Mouse (Mus musculus) forebrain, embryonic 11.5 days (tissue): ENCODE results near the gene Tex14. TPM values are rescaled to one million over a fixed set of nuclear protein-coding genes. Genes with fewer than 3 reads are reported as not detected.

Experiments used
- ATAC-seq: fragments of 200-750 bp; cut with Nextera tagmentation; replicated peaks from 2 replicates; pipeline ENCODE4 v1.8.0; 2017; ENCODE audit warnings: moderate TSS enrichment; ENCODE audit not compliant: low FRiP score
- DNase-seq: peaks from one replicate; pipeline ENCODE4 v3.0.0-alpha.2; 2017; ENCODE audit warnings: low spot score
- H3K27ac ChIP-seq: fragments of 300-500 bp; sonication (generic); 2 replicates; pipeline ENCODE4 v1.5.1; 2014; ENCODE audit warnings: low read depth, low read length
- H3K27me3 ChIP-seq: fragments of 300-500 bp; sonication (generic); 2 replicates; pipeline ENCODE4 v1.6.1; 2014; ENCODE audit warnings: mild to moderate bottlenecking, low read length, mixed read lengths; ENCODE audit not compliant: control insufficient read depth, insufficient read depth
- H3K36me3 ChIP-seq: fragments of 300-500 bp; sonication (generic); 2 replicates; pipeline ENCODE4 v1.6.1; 2014; ENCODE audit warnings: mild to moderate bottlenecking, low read length, moderate library complexity, mixed read lengths; ENCODE audit not compliant: control insufficient read depth, insufficient read depth
- H3K4me1 ChIP-seq: fragments of 300-500 bp; sonication (generic); replicated peaks from 2 replicates; pipeline ENCODE4 v1.6.1; 2014; ENCODE audit warnings: low read length, mixed read lengths; ENCODE audit not compliant: control insufficient read depth, insufficient read depth
- H3K4me2 ChIP-seq: fragments of 300-500 bp; sonication (generic); 2 replicates; pipeline ENCODE4 v1.6.1; 2014; ENCODE audit warnings: low read depth, mild to moderate bottlenecking, low read length, moderate library complexity, mixed read lengths; ENCODE audit not compliant: severe bottlenecking
- H3K4me3 ChIP-seq: fragments of 300-500 bp; sonication (generic); 2 replicates; pipeline ENCODE4 v1.5.1; 2014; ENCODE audit warnings: low read depth, low read length
- H3K9ac ChIP-seq: fragments of 300-500 bp; sonication (generic); 2 replicates; pipeline ENCODE4 v1.6.1; 2014; ENCODE audit warnings: low read length
- H3K9me3 ChIP-seq: fragments of 300-500 bp; sonication (generic); 2 replicates; pipeline ENCODE4 v1.6.1; 2016; ENCODE audit warnings: low read length, mixed read lengths; ENCODE audit not compliant: control insufficient read depth
- WGBS: fragments of 180-500 bp; shearing (Covaris S2); extraction: QIAGEN DNeasy Blood & Tissue Kit; methylation state at CpG from one replicate; pipeline ENCODE4 v1.1.7; 2014; 5-methylcytosine and 5-hydroxymethylcytosine counted together
- polyA plus RNA-seq: library from polyadenylated mRNA; unstranded; fragments of >200 nt; fragmentation: Nextera tagmentation; extraction: Ambion mirVana; gene quantifications from 2 replicates; pipeline ENCODE4 v1.2.1, GENCODE M21; 2014

The Tex14 gene
- polyA plus RNA-seq, 1 experiment from 2014 or later, result 0.33 TPM

DNA sequence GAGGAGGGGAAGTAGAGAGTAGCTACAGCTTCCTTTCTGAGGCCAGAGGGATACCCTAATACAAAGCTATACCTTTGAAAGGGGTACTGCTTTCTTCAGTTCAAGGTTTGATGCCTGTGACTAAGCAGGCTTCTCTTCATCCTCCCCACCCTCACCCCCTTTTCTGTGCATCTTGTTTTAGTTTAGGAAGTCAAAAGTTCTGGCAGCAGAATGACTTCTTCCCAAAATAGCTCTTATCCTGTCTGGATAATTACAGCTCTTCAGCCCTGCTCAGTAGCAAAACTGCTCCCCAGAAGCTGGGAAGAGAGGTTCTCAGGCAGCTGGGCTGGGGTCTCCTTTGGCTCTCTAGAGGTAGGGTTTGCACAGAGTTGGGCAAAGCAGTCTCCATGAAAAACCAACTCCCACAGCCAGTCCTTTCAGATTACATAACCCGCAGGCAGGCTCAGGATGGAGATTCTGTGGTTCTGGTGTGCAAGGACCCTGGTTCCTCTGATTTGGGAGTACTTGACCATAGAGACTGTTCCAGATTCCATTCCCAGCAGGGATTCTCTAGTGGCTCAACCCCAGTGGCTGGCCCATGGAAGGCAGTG lies 166.6 kb downstream of the Tex14 start:
- Histone ChIP-seq H3K36me3 (no peaks in the 10 kb centered on the region), H3K27ac (no peak overlapping the region), H3K4me3 (no peak overlapping the region), H3K4me2 (no peak overlapping the region), H3K9me3 (no peaks in the 10 kb centered on the region), H3K27me3 (no peaks in the 10 kb centered on the region), H3K9ac (no peak overlapping the region), H3K4me1 (no peaks in the 10 kb centered on the region)
- ATAC-seq, result no peak
- WGBS, result 96% methylated on average over 1 of the region's 1 CpGs
- DNase-seq, result no peak

DNA sequence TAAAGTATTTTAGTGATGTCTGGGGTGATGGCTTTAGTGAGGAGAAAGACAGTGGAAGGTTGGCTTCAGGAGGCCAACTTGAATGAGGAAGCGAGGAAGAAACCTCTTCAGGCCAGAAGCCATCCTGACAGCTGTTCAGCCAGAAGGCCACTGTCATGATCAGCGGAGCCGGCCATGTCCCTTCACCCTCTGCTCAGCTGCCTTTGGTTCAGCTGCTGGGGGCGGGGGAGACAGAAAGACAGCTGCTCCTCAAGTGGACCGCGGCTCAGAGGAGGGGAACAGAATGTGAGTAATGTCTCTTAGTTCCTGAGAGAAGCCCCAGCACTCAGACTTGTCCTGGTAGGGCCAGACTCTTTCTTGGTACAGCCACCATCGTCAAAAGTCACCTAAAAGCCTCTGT lies 168.9 kb downstream of the Tex14 start:
- no peaks in the 10 kb centered on the region for H3K9me3 ChIP-seq
- no peak overlapping the region for H3K4me2 ChIP-seq
- no peak overlapping the region for H3K4me3 ChIP-seq
- H3K36me3 ChIP-seq, result no peaks in the 10 kb centered on the region
- H3K9ac ChIP-seq, result no peak overlapping the region
- DNase-seq (no peak), ATAC-seq (no peak)
- H3K4me1 ChIP-seq, result peaks cover 7% of the 10 kb centered on the region
- no peak overlapping the region for H3K27ac ChIP-seq
- WGBS, result 85% methylated on average over 7 of the region's 7 CpGs
- no peaks in the 10 kb centered on the region for H3K27me3 ChIP-seq

DNA sequence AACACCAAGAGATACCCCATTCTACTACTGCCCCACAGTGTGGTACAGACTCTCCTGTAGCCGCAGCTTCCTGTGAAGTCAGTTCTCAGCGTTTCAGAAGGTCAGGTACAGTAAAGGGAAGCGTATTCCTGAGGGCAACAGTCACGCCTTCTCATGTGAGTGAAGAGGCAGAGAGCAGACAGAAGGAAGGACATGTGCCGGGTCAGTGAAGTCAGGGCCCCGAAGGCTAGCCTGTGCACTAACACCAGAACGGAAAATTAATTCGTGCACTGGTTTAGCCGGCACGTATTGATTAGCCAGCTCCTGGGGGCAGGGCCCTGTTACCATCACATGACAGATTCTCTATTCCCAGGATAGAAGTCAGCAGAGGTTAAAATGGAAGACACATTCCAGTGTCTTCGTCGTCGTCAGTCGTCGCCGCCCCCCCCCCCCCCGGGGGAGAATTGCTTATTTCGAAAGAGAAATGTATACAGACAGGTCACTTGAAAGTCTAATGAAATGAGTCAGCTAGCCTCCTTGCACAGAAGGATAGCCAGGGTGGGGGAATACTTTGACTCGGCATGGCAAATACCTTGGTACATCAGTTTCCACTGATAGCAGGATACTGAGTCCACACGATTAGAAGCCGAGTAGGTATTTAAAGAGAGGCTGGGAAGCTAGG lies 169.8 kb downstream of the Tex14 start:
- DNase-seq, result no peak
- Histone ChIP-seq H3K4me3 (no peak overlapping the region), H3K9ac (no peak overlapping the region), H3K27me3 (no peaks in the 10 kb centered on the region), H3K36me3 (no peaks in the 10 kb centered on the region), H3K27ac (no peak overlapping the region), H3K9me3 (no peaks in the 10 kb centered on the region), H3K4me1 (peaks cover 8% of the 10 kb centered on the region), H3K4me2 (no peak overlapping the region)
- WGBS, result 80% methylated on average over 21 of the region's 21 CpGs
- no peak for ATAC-seq

DNA sequence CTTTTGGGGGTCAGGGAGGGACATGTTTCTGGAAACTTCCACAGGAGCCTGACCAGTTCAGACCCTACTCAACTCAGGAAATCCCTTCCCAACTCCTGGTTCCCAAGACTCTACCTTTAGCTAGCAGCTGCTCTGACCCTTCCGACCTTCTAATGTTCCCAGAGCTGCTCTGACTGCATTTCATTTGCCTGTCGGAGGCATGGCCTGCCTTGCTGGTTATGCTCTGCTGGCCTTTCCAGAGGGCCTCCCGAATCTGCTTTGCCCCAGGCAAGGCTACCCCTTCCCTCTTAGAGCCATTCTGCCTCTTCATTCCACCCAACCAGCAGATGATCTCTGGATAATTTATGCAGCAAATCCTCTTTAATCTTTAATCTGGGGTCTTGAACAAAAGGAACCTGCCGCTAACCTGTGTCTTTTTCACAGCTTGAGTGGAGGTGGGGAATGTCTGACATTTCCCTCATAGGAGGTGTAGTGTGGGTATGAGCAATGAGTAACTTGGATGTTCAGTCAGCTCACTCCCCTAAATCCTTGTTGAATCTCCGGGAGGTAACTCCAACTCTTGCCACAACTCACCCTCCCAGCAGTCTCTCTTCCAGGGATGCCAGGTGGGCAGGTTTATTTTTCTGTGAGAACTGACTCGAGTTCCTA lies 172.9 kb downstream of the Tex14 start:
- whole genome bisulfite sequencing, result 10% methylated on average over 6 of the region's 6 CpGs
- DNase-seq, result no peak
- Histone ChIP-seq H3K4me1 (peaks cover 8% of the 10 kb centered on the region), H3K9ac (peak overlapping the region; percentile 72), H3K27me3 (no peaks in the 10 kb centered on the region), H3K36me3 (no peaks in the 10 kb centered on the region), H3K9me3 (no peaks in the 10 kb centered on the region), H3K4me3 (peak overlapping the region; percentile 54), H3K4me2 (peak overlapping the region; percentile 96), H3K27ac (no peak overlapping the region)
- ATAC-seq, result no peak

DNA sequence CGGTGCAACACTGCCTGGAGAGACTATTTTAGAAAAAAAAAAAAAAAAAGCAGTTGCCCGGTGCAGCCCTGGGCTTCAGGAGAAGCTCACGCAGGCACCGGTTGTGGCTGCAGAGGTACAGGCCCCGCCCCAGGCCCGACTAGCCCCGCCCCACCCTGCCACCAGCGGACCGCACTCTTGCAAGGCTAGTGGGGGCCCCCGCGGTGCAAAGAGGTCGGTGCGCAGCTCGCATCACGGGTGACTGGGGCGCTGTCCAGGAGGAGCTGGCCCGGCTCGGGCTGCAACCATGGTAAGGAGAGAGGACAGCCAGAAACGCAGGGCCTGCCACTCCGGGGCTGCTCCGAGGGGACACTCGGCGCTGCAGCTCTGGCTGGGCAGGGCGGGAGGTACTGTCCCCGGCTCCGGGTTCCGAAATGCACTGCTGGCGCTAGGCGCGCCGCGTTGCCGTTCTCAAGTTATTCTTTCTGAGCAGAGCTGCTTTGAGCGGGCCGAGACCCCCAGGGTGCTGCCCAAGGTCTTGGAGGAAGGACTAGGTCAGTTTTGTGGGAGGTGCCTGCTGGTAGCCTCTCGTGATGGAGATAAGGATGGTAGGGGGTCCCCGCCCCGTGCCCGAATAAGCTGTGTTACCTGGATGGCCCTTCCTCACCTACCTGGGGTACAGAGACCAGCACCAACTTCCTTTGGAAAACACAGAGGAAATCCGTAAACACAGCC lies 173.5 kb downstream of the Tex14 start:
- H3K4me2 ChIP-seq, result peak overlapping the region; percentile 96
- no peaks in the 10 kb centered on the region for H3K27me3 ChIP-seq
- DNase-seq (peak; percentile 86), ATAC-seq (peak; percentile 76)
- peaks cover 8% of the 10 kb centered on the region for H3K4me1 ChIP-seq
- under 1% methylated on average over 40 of the region's 40 CpGs for WGBS
- peak overlapping the region; percentile 54 for H3K4me3 ChIP-seq
- H3K27ac ChIP-seq, result 0 out of 2 replicates have a peak overlapping the region, but pooled peaks have one; percentile 3
- no peaks in the 10 kb centered on the region for H3K36me3 ChIP-seq
- H3K9ac ChIP-seq, result peak overlapping the region; percentile 72
- H3K9me3 ChIP-seq, result no peaks in the 10 kb centered on the region

DNA sequence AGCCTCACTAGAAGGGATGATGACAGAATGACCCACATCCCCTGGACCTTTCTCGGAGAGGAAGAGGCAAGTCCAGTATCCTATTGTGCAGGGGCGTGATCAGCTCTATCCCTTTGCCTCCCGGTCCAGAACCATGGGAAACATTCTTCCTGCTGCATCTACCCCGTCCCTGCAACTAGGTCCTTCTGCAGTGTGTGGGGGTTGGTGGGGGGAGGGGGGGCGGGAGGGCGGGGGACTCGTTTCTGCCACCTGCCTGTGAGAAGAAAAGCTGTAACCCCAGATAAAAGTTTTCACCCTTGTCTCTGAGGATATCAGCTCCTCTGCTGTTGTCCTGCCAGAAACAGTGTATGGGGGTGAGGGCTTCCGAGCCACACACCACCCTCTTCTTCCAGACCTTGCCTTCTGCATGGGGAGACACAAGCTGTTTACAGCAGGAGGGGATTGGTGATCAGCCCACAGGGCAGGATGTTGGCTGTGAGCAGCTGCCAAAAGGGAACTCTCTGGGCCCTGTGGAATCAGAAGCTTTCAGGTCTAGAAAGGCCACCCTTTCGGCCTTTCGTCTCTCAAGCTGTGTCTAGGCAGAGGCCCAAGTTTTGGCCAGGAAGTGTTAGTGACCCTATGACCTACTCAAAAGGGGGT lies 174.2 kb downstream of the Tex14 start:
- Histone ChIP-seq H3K36me3 (no peaks in the 10 kb centered on the region), H3K4me3 (peak overlapping the region; percentile 54), H3K27me3 (no peaks in the 10 kb centered on the region), H3K4me2 (peak overlapping the region; percentile 96), H3K9ac (peak overlapping the region; percentile 72), H3K9me3 (no peaks in the 10 kb centered on the region), H3K4me1 (peaks cover 8% of the 10 kb centered on the region), H3K27ac (no peak overlapping the region)
- DNase-seq (no peak), ATAC-seq (0 out of 2 replicates have a peak, but pooled peaks have one; percentile 44)
- WGBS, result 15% methylated on average over 10 of the region's 10 CpGs

DNA sequence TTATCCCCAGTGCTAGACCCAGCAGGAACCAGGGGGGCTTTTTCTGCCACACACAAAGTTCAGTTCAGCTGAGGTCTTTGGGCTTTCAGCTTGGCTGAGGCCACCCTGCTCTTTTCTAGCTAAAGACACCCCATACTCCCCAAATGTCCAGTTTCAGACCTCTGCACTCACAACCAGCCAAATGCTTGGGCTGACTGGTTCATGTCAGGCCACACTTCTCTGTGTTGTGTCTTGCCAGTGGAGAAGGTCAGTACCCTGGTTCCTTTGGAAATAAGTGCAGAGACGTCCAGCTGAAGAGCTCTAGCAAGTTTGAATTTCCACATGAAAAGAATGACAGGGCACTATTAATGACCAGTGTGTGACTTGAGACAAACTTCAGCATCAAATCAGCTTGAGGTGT lies 174.8 kb downstream of the Tex14 start:
- Histone ChIP-seq H3K27me3 (no peaks in the 10 kb centered on the region), H3K36me3 (no peaks in the 10 kb centered on the region), H3K9me3 (no peaks in the 10 kb centered on the region), H3K4me3 (no peak overlapping the region), H3K4me1 (peaks cover 8% of the 10 kb centered on the region), H3K9ac (no peak overlapping the region), H3K27ac (no peak overlapping the region), H3K4me2 (no peak overlapping the region)
- DNase-seq, result no peak
- 49% methylated on average over 1 of the region's 1 CpGs for WGBS
- no peak for ATAC-seq

DNA sequence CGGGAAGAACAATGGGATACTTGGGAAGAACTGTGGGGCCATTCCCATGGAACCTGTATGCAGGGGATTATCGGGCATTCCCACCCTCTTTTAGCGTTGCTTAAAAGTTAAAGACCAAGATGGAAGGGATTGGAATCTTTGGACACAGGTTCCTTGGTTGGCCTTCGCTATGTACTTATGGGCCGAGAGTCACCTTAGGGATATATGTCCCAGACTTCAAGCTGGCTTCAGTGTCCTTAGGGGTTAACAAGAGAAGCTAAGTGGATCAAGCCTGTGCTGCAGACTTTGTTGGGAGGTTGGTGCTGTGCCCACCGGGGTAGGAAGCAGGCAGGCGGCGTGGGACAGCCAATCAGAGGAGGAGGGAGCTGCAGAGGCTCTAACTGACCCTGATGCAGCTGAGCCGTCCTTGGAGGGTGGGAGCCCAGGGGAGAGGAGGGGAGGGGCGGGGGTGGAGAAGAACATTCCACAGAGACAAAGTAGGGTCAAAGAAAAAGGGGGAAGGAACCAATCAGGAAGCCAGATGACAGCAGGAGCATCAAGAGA lies 175.7 kb downstream of the Tex14 start:
- 40% methylated on average over 10 of the region's 10 CpGs for WGBS
- Histone ChIP-seq H3K4me1 (peaks cover 8% of the 10 kb centered on the region), H3K4me3 (no peak overlapping the region), H3K27ac (no peak overlapping the region), H3K27me3 (no peaks in the 10 kb centered on the region), H3K36me3 (no peaks in the 10 kb centered on the region), H3K9ac (no peak overlapping the region), H3K4me2 (no peak overlapping the region), H3K9me3 (no peaks in the 10 kb centered on the region)
- DNase-seq (no peak), ATAC-seq (no peak)
